ENCODE assay signal across 7 mouse cellular contexts in the genomic region with DNA sequence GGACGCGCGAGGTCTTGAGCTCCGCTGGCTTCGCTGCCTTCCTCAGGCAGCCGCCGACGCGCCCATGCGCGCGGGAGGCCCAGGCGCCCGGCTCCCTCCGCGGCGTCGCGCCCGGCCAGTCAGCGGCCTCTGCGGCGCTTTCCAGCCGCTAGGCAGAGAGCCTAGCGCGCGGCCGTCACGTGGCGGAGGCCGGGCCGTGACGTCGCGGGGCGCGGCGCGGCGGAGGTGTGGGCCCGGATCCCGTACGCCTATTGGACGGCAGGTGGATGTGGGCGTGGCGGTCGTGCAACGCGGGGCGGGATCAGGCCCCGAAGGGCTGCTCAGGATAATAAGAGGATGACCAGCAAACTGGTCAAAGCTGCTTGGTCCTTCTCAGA. TPM values are rescaled to one million over a fixed set of nuclear protein-coding genes. Genes with fewer than 3 reads are reported as not detected.
A peak's percentile ranks its signal among the peaks of the same experiment; 100 is the strongest.
DNase-seq lines count a peak whose midpoint lies in the region; ATAC-seq and TF ChIP-seq lines count a peak whose summit lies in the region.

Slc25a33 (minus strand) TSS at position 184 of the 377 bp plus-strand sequence.

- H3K4me2 ChIP-seq in embryonic facial prominence, embryonic 12.5 days (replicated peaks): peak within 1 kb of the TSS; percentile 99
- peak within 1 kb of the TSS; percentile 99 for H3K4me2 ChIP-seq in limb, embryonic 13.5 days (replicated peaks)
- H3K4me2 ChIP-seq in midbrain, embryonic 16.5 days (ENCODE audit: low read length): peak within 1 kb of the TSS; percentile 78

- peak; percentile 80 for TF ChIP-seq POLR2A in kidney, adult 2 months (IDR thresholded peaks at IDR 0.05; ENCODE audit: low read depth, low read length)

- TF ChIP-seq CTCF in kidney, adult 2 months (conservative IDR thresholded peaks at IDR 0.05; ENCODE audit: insufficient read depth, insufficient read length, low read depth, low read length): no peak

- H3K4me3 ChIP-seq in embryonic facial prominence, embryonic 12.5 days: peak within 1 kb of the TSS; percentile 75
- peak within 1 kb of the TSS; percentile 91 for H3K4me3 ChIP-seq in kidney, adult 2 months (ENCODE audit: insufficient read depth, low read depth, low read length)
- H3K4me3 ChIP-seq in limb, embryonic 13.5 days: peak within 1 kb of the TSS; percentile 85
- H3K4me3 ChIP-seq in midbrain, embryonic 16.5 days (ENCODE audit: low read depth, low read length): peak within 1 kb of the TSS; percentile 90

- H3K27ac ChIP-seq in embryonic facial prominence, embryonic 12.5 days: peak within 1 kb of the TSS; percentile 61
- H3K27ac ChIP-seq in kidney, adult 2 months (ENCODE audit: insufficient read depth, low read depth, low read length): peak within 1 kb of the TSS; percentile 81
- H3K27ac ChIP-seq in limb, embryonic 13.5 days: peak within 1 kb of the TSS; percentile 77; the same call in 1 of the 2 replicates
- peak within 1 kb of the TSS; percentile 87 for H3K27ac ChIP-seq in midbrain, embryonic 16.5 days (ENCODE audit: low read length)

- 0% methylated on average over 41 of the region's 51 CpGs for WGBS in embryonic facial prominence, embryonic 12.5 days
- under 1% methylated on average over 51 of the region's 51 CpGs for WGBS in kidney, adult 2 months
- 0% methylated on average over 51 of the region's 51 CpGs for WGBS in limb, embryonic 13.5 days
- WGBS in midbrain, embryonic 16.5 days: under 1% methylated on average over 50 of the region's 51 CpGs

- no peaks in the 10 kb centered on the region for H3K9me3 ChIP-seq in embryonic facial prominence, embryonic 12.5 days
- H3K9me3 ChIP-seq in limb, embryonic 13.5 days: no peaks in the 10 kb centered on the region
- no peaks in the 10 kb centered on the region for H3K9me3 ChIP-seq in midbrain, embryonic 16.5 days (replicated peaks; ENCODE audit: control insufficient read depth, low read length, poor library complexity, severe bottlenecking)

- H3K9ac ChIP-seq in embryonic facial prominence, embryonic 12.5 days: peak within 1 kb of the TSS; percentile 75
- peak within 1 kb of the TSS; percentile 88 for H3K9ac ChIP-seq in limb, embryonic 13.5 days
- peak within 1 kb of the TSS; percentile 95 for H3K9ac ChIP-seq in midbrain, embryonic 16.5 days (ENCODE audit: low read depth, low read length)

- peak; percentile 95 for ATAC-seq in embryonic facial prominence, embryonic 12.5 days (ENCODE audit: insufficient number of reproducible peaks, insufficient read depth, low FRiP score, low TSS enrichment)
- peak; percentile 97 for ATAC-seq in limb, embryonic 13.5 days (ENCODE audit: low FRiP score, low read depth)
- peak; percentile 97 for ATAC-seq in midbrain, embryonic 16.5 days

- DNase-seq in adrenal gland, postnatal 25 days: peak; percentile 97
- peak; percentile 97 to 98 for DNase-seq in heart, adult 18-20 months
- peak; percentile 98 for DNase-seq in kidney, adult 2 months
- DNase-seq in spleen, postnatal 10 days (ENCODE audit: low spot score in 2 of 2): peak; percentile 78 to 92

- H3K4me1 ChIP-seq in embryonic facial prominence, embryonic 12.5 days: peaks cover 13% of the 10 kb centered on the region
- H3K4me1 ChIP-seq in kidney, adult 2 months (ENCODE audit: control insufficient read depth, insufficient read depth, low read length): peaks cover 27% of the 10 kb centered on the region; the same call in 1 of the 2 replicates
- H3K4me1 ChIP-seq in limb, embryonic 13.5 days: peaks cover 13% of the 10 kb centered on the region
- peaks cover 16% of the 10 kb centered on the region for H3K4me1 ChIP-seq in midbrain, embryonic 16.5 days (ENCODE audit: control insufficient read depth, insufficient read depth, low read length)

- no peaks in the 10 kb centered on the region for H3K36me3 ChIP-seq in embryonic facial prominence, embryonic 12.5 days
- H3K36me3 ChIP-seq in kidney, adult 2 months (ENCODE audit: control insufficient read depth, insufficient read depth, low read length): no peaks in the 10 kb centered on the region
- H3K36me3 ChIP-seq in limb, embryonic 13.5 days: no peaks in the 10 kb centered on the region
- no peaks in the 10 kb centered on the region for H3K36me3 ChIP-seq in midbrain, embryonic 16.5 days (ENCODE audit: control insufficient read depth, insufficient read depth, low read length)

- no peaks in the 10 kb centered on the region for H3K27me3 ChIP-seq in embryonic facial prominence, embryonic 12.5 days
- H3K27me3 ChIP-seq in kidney, adult 2 months (replicated peaks; ENCODE audit: control insufficient read depth, insufficient read depth, low read length): no peaks in the 10 kb centered on the region
- no peaks in the 10 kb centered on the region for H3K27me3 ChIP-seq in limb, embryonic 13.5 days
- H3K27me3 ChIP-seq in midbrain, embryonic 16.5 days (ENCODE audit: control insufficient read depth, insufficient read depth, low read depth, low read length): no peaks in the 10 kb centered on the region

RNA-seq across cellular contexts. Expression of gene Slc25a33, which starts in this region (rescaled TPM):
- total RNA-seq in adrenal gland, postnatal 25 days (2021): 27.7 and 32.2 TPM in 2 replicates
- 15.7 and 16.6 TPM in 2 replicates for polyA plus RNA-seq in embryonic facial prominence, embryonic 12.5 days (2016; fragmentation: Nextera tagmentation; extraction: Ambion mirVana)
- total RNA-seq in heart, adult 18-20 months (2021): 10 to 100 TPM; 22.7 to 25.7 TPM
- 16.8 and 18.3 TPM in 2 replicates for polyA plus RNA-seq in kidney, adult 2 months (2012; rRNA removed)
- 14.4 and 15.5 TPM in 2 replicates for polyA plus RNA-seq in limb, embryonic 13.5 days (2015; fragmentation: Nextera tagmentation; extraction: Ambion mirVana)
- polyA plus RNA-seq in midbrain, embryonic 16.5 days (2015; fragmentation: Nextera tagmentation; extraction: Ambion mirVana): 28.8 and 29.1 TPM in 2 replicates

Comparison
In these comparisons a context has a peak if more than half of its experiments do, and no peak if none do; other contexts are left out.
1. Peak in every context shown above with its lines: DNase-seq, ATAC-seq, H3K4me3 ChIP-seq and H3K27ac ChIP-seq.